Mouse (Mus musculus): ENCODE measurements around the gene Prtn3.

GRCm38 (mm10) chr10:79917532-79918100 is 43.3 kb downstream of the Prtn3 start:
- no peak for TF ChIP-seq CTCF (IDR thresholded peaks at IDR 0.05; ENCODE audit: insufficient read depth, low read depth, low read length)
- TF ChIP-seq POLR2A (IDR thresholded peaks at IDR 0.05; ENCODE audit: insufficient read depth, low read depth, low read length), result no peak

All from olfactory bulb, adult 2 months (tissue).